Mouse (Mus musculus): ENCODE measurements around the gene Rab3c. TPM values are rescaled to one million over a fixed set of nuclear protein-coding genes. Genes with fewer than 3 reads are reported as not detected.

Rab3c gene
- polyA plus RNA-seq, 1 experiment, result not detected

- no peaks in the 10 kb centered on the region for H3K36me3 ChIP-seq (ENCODE audit: control insufficient read depth, insufficient read depth, low read length, poor library complexity, severe bottlenecking)
- peaks cover 3% of the 10 kb centered on the region for H3K9me3 ChIP-seq (replicated peaks; ENCODE audit: control insufficient read depth, insufficient read depth, low read length, poor library complexity, severe bottlenecking)
- no peak overlapping the region for H3K9ac ChIP-seq (ENCODE audit: low read depth, poor library complexity, severe bottlenecking)
- peak overlapping the region; percentile 98 for H3K27ac ChIP-seq (ENCODE audit: insufficient read depth, low read length)
- H3K27me3 ChIP-seq (ENCODE audit: control insufficient read depth, insufficient read depth, low read length, poor library complexity, severe bottlenecking), result no peaks in the 10 kb centered on the region
- H3K4me3 ChIP-seq (ENCODE audit: low read depth, low read length), result peak overlapping the region; percentile 77
- TF ChIP-seq POLR2A (IDR thresholded peaks at IDR 0.05; ENCODE audit: insufficient read depth, low read length) (no peak), CTCF (IDR thresholded peaks at IDR 0.05; ENCODE audit: low read depth, low read length) (peak; percentile 75), EP300 (IDR thresholded peaks at IDR 0.05; ENCODE audit: insufficient read depth, low read depth, low read length) (no peak)
- no peaks in the 10 kb centered on the region for H3K4me1 ChIP-seq (ENCODE audit: control insufficient read depth, insufficient read depth, low read length)
Observed at GRCm38 (mm10) chr13:110018431-110018901, 262.3 kb downstream of the Rab3c start.

- TF ChIP-seq EP300 (IDR thresholded peaks at IDR 0.05; ENCODE audit: insufficient read depth, low read depth, low read length) (no peak), POLR2A (IDR thresholded peaks at IDR 0.05; ENCODE audit: insufficient read depth, low read length) (no peak), CTCF (IDR thresholded peaks at IDR 0.05; ENCODE audit: low read depth, low read length) (no peak)
- Histone ChIP-seq H3K9me3 (replicated peaks; ENCODE audit: control insufficient read depth, insufficient read depth, low read length, poor library complexity, severe bottlenecking) (no peaks in the 10 kb centered on the region), H3K9ac (ENCODE audit: low read depth, poor library complexity, severe bottlenecking) (no peak overlapping the region), H3K36me3 (ENCODE audit: control insufficient read depth, insufficient read depth, low read length, poor library complexity, severe bottlenecking) (no peaks in the 10 kb centered on the region), H3K27ac (ENCODE audit: insufficient read depth, low read length) (no peak overlapping the region), H3K4me1 (ENCODE audit: control insufficient read depth, insufficient read depth, low read length) (no peaks in the 10 kb centered on the region), H3K27me3 (ENCODE audit: control insufficient read depth, insufficient read depth, low read length, poor library complexity, severe bottlenecking) (no peaks in the 10 kb centered on the region), H3K4me3 (ENCODE audit: low read depth, low read length) (no peak overlapping the region)
Observed at GRCm38 (mm10) chr13:110012029-110012428, 268.8 kb downstream of the Rab3c start.

- no peaks in the 10 kb centered on the region for H3K4me1 ChIP-seq (ENCODE audit: control insufficient read depth, insufficient read depth, low read length)
- H3K9ac ChIP-seq (ENCODE audit: low read depth, poor library complexity, severe bottlenecking), result no peak overlapping the region
- no peaks in the 10 kb centered on the region for H3K36me3 ChIP-seq (ENCODE audit: control insufficient read depth, insufficient read depth, low read length, poor library complexity, severe bottlenecking)
- no peak overlapping the region for H3K4me3 ChIP-seq (ENCODE audit: low read depth, low read length)
- TF ChIP-seq POLR2A (IDR thresholded peaks at IDR 0.05; ENCODE audit: insufficient read depth, low read length), result no peak
- no peak for TF ChIP-seq CTCF (IDR thresholded peaks at IDR 0.05; ENCODE audit: low read depth, low read length)
- TF ChIP-seq EP300 (IDR thresholded peaks at IDR 0.05; ENCODE audit: insufficient read depth, low read depth, low read length), result no peak
- no peaks in the 10 kb centered on the region for H3K9me3 ChIP-seq (replicated peaks; ENCODE audit: control insufficient read depth, insufficient read depth, low read length, poor library complexity, severe bottlenecking)
- H3K27me3 ChIP-seq (ENCODE audit: control insufficient read depth, insufficient read depth, low read length, poor library complexity, severe bottlenecking), result no peaks in the 10 kb centered on the region
- H3K27ac ChIP-seq (ENCODE audit: insufficient read depth, low read length), result no peak overlapping the region
Observed at GRCm38 (mm10) chr13:110010876-110011275, 269.9 kb downstream of the Rab3c start.

- Histone ChIP-seq H3K9me3 (replicated peaks; ENCODE audit: control insufficient read depth, insufficient read depth, low read length, poor library complexity, severe bottlenecking) (no peaks in the 10 kb centered on the region), H3K27ac (ENCODE audit: insufficient read depth, low read length) (no peak overlapping the region), H3K9ac (ENCODE audit: low read depth, poor library complexity, severe bottlenecking) (no peak overlapping the region), H3K27me3 (ENCODE audit: control insufficient read depth, insufficient read depth, low read length, poor library complexity, severe bottlenecking) (no peaks in the 10 kb centered on the region), H3K4me1 (ENCODE audit: control insufficient read depth, insufficient read depth, low read length) (no peaks in the 10 kb centered on the region), H3K4me3 (ENCODE audit: low read depth, low read length) (no peak overlapping the region), H3K36me3 (ENCODE audit: control insufficient read depth, insufficient read depth, low read length, poor library complexity, severe bottlenecking) (no peaks in the 10 kb centered on the region)
- TF ChIP-seq CTCF (IDR thresholded peaks at IDR 0.05; ENCODE audit: low read depth, low read length), result no peak
- TF ChIP-seq EP300 (IDR thresholded peaks at IDR 0.05; ENCODE audit: insufficient read depth, low read depth, low read length), result no peak
- TF ChIP-seq POLR2A (IDR thresholded peaks at IDR 0.05; ENCODE audit: insufficient read depth, low read length), result no peak
Observed at GRCm38 (mm10) chr13:110008539-110008938, 272.3 kb downstream of the Rab3c start.

GRCm38 (mm10) chr13:110006106-110006781 is 274.6 kb downstream of the Rab3c start:
- no peak overlapping the region for H3K9ac ChIP-seq (ENCODE audit: low read depth, poor library complexity, severe bottlenecking)
- no peaks in the 10 kb centered on the region for H3K27me3 ChIP-seq (ENCODE audit: control insufficient read depth, insufficient read depth, low read length, poor library complexity, severe bottlenecking)
- peak overlapping the region; percentile 23; the same call in 1 of the 2 replicates for H3K4me3 ChIP-seq (ENCODE audit: low read depth, low read length)
- no peaks in the 10 kb centered on the region for H3K36me3 ChIP-seq (ENCODE audit: control insufficient read depth, insufficient read depth, low read length, poor library complexity, severe bottlenecking)
- H3K27ac ChIP-seq (ENCODE audit: insufficient read depth, low read length), result no peak overlapping the region
- H3K9me3 ChIP-seq (replicated peaks; ENCODE audit: control insufficient read depth, insufficient read depth, low read length, poor library complexity, severe bottlenecking), result no peaks in the 10 kb centered on the region
- no peaks in the 10 kb centered on the region for H3K4me1 ChIP-seq (ENCODE audit: control insufficient read depth, insufficient read depth, low read length)
- no peak for TF ChIP-seq EP300 (IDR thresholded peaks at IDR 0.05; ENCODE audit: insufficient read depth, low read depth, low read length)
- TF ChIP-seq POLR2A (IDR thresholded peaks at IDR 0.05; ENCODE audit: insufficient read depth, low read length), result no peak
- TF ChIP-seq CTCF (IDR thresholded peaks at IDR 0.05; ENCODE audit: low read depth, low read length), result no peak

Other genes with a start within 250 kb of the Rab3c start
- not detected in 2 replicates for gene Gapt, start 76.2 kb upstream of the Rab3c start, polyA plus RNA-seq (2011; ENCODE audit: insufficient read depth, insufficient read length, low read depth, missing spikeins)
- gene Plk2, start 114.0 kb upstream of the Rab3c start, polyA plus RNA-seq (2011; ENCODE audit: insufficient read depth, insufficient read length, low read depth, missing spikeins), result 87.7 and 92.8 TPM in 2 replicates

All from ES-Bruce4 (cell line).